Mouse (Mus musculus) megakaryocyte, embryonic 14.5 days (primary cell): ENCODE measurements around the gene Slc35e3.

ENCODE experiments used
- FLI1 ChIP-seq: IDR thresholded peaks from 2 replicates; pipeline ENCODE4 v1.6.1; 2012; ENCODE audit warnings: low read length, inconsistent platforms, mixed read lengths
- GATA1 ChIP-seq: IDR thresholded peaks from 3 replicates; pipeline ENCODE4 v1.6.1; 2012; ENCODE audit warnings: mixed read lengths, low read length, inconsistent platforms, borderline replicate concordance

GRCm38 (mm10) chr10:117714928-117715500, 31.2 kb downstream of the Slc35e3 start:
- TF ChIP-seq FLI1 (no peak), GATA1 (no peak)
